Mouse (Mus musculus): Measurements from ENCODE around the gene Postn. TPM values are rescaled to one million over a fixed set of nuclear protein-coding genes. Genes with fewer than 3 reads are reported as not detected.

Postn gene
- polyA plus RNA-seq (2015; fragmentation: Nextera tagmentation; extraction: Ambion mirVana) = 74.4 and 83.6 TPM in 2 replicates

DNA sequence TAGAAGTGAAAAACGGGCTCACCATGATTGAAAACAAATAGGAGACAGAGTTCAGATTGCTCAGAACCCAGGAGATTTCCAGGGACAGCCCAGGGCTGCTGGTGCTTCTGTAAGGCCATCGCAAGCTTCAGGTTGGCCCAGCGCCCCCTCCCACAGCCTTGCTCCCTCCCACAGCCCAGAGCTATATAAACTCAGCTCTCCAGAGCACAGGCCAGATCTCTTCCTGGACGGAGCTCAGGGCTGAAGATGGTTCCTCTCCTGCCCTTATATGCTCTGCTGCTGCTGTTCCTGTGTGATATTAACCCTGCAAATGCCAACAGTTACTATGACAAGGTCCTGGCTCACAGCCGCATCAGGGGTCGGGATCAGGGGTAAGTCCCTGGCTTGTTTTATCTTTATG, at the start of gene Postn:
Gene Postn (plus strand): TSS at position 213 of the 400 bp plus-strand sequence.
- WGBS = 34% methylated on average over 6 of the region's 6 CpGs
- Histone ChIP-seq H3K27me3 (replicated peaks) (no peaks in the 10 kb centered on the region), H3K4me2 (0 out of 2 replicates have a peak within 1 kb of the TSS, but pooled peaks have one; percentile 24), H3K9ac (no peak within 1 kb of the TSS), H3K27ac (peak within 1 kb of the TSS; percentile 35; the same call in 1 of the 2 replicates), H3K4me3 (replicated peaks) (no peak within 1 kb of the TSS; the same call in 1 of the 2 replicates), H3K4me1 (peaks cover 8% of the 10 kb centered on the region; the same call in 1 of the 2 replicates), H3K9me3 (no peaks in the 10 kb centered on the region), H3K36me3 (no peaks in the 10 kb centered on the region)
- no peak for ATAC-seq (ENCODE audit: insufficient read depth, low FRiP score, low read depth)

DNA sequence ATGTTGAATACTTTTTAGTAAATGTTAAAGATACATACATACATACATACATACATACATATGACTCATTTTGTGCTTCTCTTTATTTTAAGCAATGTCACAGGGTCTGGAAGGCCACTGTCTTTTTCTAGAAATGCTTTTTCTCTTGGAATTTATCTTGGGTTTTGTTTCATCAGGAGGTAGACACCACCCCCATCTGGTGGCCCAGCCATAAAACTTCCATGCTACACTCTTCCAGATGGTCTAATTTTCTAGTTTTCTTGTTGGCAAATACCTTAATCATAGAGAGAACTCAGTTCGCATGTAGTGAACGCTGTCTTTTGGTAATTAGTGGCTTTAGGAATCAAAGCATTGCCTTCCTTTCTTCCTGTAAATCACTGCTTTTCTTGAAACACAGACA, 46.9 kb upstream of the Postn start:
- Histone ChIP-seq H3K36me3 (no peaks in the 10 kb centered on the region), H3K27ac (no peak overlapping the region), H3K9ac (no peak overlapping the region), H3K4me1 (no peaks in the 10 kb centered on the region), H3K4me3 (replicated peaks) (no peak overlapping the region), H3K9me3 (no peaks in the 10 kb centered on the region), H3K4me2 (no peak overlapping the region), H3K27me3 (replicated peaks) (no peaks in the 10 kb centered on the region)
- ATAC-seq (ENCODE audit: insufficient read depth, low FRiP score, low read depth) = no peak
- WGBS = 77% methylated on average over 2 of the region's 2 CpGs

DNA sequence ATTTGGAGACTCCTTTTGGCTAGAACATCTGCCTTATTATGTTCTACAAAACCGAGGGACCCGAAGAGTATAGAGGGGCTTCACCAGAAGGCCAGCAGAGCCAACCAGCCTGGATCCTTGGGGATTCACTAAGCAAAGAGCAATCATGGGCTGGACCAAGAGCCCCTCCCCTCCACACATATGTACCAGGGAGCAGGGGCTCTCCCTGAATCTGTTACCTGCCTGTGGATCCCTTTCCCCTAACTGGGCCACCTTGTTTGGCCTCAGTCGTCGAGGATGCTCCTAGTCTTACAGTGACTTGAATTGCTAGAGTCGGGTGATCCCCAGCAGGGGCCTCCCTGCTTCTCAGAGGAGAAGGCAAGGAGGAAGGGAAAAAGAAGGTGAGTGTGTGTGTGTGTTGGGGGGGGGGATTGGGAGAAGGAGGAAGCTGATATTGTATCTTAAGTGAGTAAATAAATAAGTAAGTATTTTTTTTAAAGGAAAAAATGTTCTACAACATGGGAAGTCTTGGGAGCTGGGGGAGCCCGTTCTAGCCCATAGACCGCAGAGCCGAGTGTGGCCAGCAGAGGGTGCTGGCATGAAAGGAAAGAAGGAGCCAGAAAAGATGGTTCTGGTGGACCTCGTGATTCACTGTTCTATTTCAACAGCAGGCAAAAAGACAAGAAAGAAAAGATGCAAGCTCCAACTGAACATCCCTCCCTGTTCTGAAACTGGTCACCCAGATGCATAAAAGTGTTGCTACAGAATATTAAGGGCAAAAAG, 7.8 kb upstream of the Postn start:
- no peaks in the 10 kb centered on the region for H3K9me3 ChIP-seq
- H3K36me3 ChIP-seq = no peaks in the 10 kb centered on the region
- ATAC-seq (ENCODE audit: insufficient read depth, low FRiP score, low read depth) = no peak
- no peak overlapping the region for H3K27ac ChIP-seq
- no peak overlapping the region for H3K4me2 ChIP-seq
- no peaks in the 10 kb centered on the region for H3K4me1 ChIP-seq
- 28% methylated on average over 9 of the region's 9 CpGs for WGBS
- H3K27me3 ChIP-seq (replicated peaks) = no peaks in the 10 kb centered on the region
- H3K4me3 ChIP-seq (replicated peaks) = no peak overlapping the region
- H3K9ac ChIP-seq = no peak overlapping the region

DNA sequence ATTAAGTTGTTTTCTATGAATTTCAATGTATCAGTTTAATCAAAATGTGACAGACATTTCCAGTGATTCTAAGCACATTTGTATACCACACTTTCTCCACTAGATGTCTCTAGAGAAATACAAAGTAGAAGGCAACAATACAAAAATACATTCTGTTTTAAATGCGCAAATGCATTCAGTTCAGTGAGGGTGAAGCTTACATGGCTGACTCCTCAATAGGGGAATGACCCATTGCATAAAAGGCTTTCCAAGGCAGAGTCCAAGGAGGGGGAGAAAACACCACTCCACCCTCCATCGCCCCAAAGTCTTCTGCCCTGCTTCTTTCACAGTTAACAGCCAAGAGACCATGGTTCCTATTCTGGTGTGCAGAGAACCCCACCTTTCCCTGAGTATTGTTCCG, 3.3 kb upstream of the Postn start:
- no peak for ATAC-seq (ENCODE audit: insufficient read depth, low FRiP score, low read depth)
- H3K4me2 ChIP-seq = no peak overlapping the region
- H3K9me3 ChIP-seq = no peaks in the 10 kb centered on the region
- no peak overlapping the region for H3K4me3 ChIP-seq (replicated peaks)
- H3K4me1 ChIP-seq = peaks cover 8% of the 10 kb centered on the region; the same call in 1 of the 2 replicates
- no peak overlapping the region for H3K9ac ChIP-seq
- H3K27ac ChIP-seq = no peak overlapping the region
- H3K36me3 ChIP-seq = no peaks in the 10 kb centered on the region
- no peaks in the 10 kb centered on the region for H3K27me3 ChIP-seq (replicated peaks)
- 59% methylated on average over 3 of the region's 3 CpGs for WGBS

DNA sequence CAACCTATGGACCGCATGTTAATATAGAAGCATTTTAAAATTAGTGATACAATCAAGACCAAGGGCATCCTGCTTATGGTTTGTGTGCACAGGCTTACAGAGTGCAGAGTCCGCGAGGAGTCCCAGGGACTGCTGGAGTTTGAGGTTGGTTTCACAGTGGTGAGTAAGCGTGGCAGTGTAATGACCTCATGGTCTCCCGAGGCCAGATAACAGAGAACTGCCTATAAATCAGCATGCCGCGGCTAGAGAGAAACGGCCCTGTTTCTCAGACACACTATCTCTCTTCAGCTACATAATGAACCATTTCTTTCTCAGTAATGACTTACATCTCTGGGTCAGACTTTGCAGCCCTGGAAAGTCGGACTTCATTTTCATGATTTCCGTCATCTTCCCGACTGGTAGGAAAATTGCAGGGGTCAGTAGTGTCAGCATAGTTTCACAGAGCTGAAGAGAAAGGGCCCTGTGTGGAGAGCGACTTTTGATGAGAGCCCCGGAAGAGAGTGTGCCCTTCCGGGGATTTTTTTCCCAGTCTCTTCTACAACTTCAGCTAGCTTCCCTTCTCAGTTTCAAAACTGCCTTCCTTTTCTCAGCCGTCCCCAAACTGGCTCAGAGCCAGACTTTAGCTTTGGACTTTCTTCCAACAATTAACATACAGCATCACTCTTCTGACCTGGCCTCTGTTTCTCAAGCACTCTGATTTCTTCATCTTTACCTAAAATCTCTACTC, 2.3 kb upstream of the Postn start:
- peak; percentile 83 for ATAC-seq (ENCODE audit: insufficient read depth, low FRiP score, low read depth)
- 33% methylated on average over 15 of the region's 15 CpGs for WGBS
- peak overlapping the region; percentile 4 for H3K4me2 ChIP-seq
- H3K4me1 ChIP-seq = peaks cover 8% of the 10 kb centered on the region; the same call in 1 of the 2 replicates
- H3K4me3 ChIP-seq (replicated peaks) = no peak overlapping the region
- H3K27ac ChIP-seq = no peak overlapping the region
- no peaks in the 10 kb centered on the region for H3K27me3 ChIP-seq (replicated peaks)
- no peaks in the 10 kb centered on the region for H3K36me3 ChIP-seq
- no peak overlapping the region for H3K9ac ChIP-seq
- no peaks in the 10 kb centered on the region for H3K9me3 ChIP-seq

DNA sequence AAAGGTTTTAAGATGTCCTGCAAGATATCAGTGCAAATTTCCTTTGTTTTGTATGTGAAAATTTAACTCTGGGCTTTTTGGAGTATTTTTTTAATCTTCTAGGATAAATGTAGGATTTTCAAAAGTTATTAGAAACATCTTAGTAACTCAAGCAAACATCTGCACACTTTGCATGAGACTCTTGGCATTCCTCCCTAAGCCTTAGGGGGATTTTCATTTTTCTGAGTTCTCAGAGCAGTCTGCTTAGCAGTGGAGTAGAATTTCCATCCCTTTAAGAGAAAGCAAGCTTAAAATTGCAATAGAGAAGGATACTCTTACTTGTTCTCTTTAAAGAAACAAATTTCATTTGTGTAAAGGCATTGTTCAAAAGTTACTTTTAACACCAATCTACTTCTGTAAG, 747 bp downstream of the Postn start:
- no peak overlapping the region for H3K27ac ChIP-seq
- no peak for ATAC-seq (ENCODE audit: insufficient read depth, low FRiP score, low read depth)
- no peaks in the 10 kb centered on the region for H3K36me3 ChIP-seq
- H3K4me2 ChIP-seq = no peak overlapping the region
- H3K27me3 ChIP-seq (replicated peaks) = no peaks in the 10 kb centered on the region
- H3K9ac ChIP-seq = no peak overlapping the region
- H3K9me3 ChIP-seq = no peaks in the 10 kb centered on the region
- no peak overlapping the region for H3K4me3 ChIP-seq (replicated peaks)
- H3K4me1 ChIP-seq = peaks cover 8% of the 10 kb centered on the region; the same call in 1 of the 2 replicates

DNA sequence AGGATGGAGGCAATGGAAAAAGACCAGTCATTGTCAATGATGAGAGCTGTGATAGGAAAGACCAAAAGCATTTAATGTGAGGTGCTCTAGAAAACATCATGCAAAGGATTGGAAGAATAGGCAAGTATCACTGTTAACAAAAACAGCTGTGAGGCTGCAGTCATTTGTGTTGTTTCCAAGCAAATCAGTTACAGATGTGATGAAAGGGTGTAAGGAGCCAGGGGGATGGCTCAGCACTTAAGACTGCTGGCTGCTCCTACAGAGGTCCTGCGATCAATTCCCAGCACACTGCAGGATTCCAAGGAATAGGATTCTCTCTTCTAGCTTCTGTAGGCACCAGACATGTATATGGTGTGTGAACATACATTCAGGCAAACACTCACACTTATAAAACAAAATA, 10.1 kb downstream of the Postn start:
- 82% methylated on average over 1 of the region's 1 CpGs for WGBS
- no peak overlapping the region for H3K4me3 ChIP-seq (replicated peaks)
- no peak overlapping the region for H3K9ac ChIP-seq
- no peak overlapping the region for H3K4me2 ChIP-seq
- no peaks in the 10 kb centered on the region for H3K36me3 ChIP-seq
- H3K4me1 ChIP-seq = no peaks in the 10 kb centered on the region
- no peak for ATAC-seq (ENCODE audit: insufficient read depth, low FRiP score, low read depth)
- H3K9me3 ChIP-seq = no peaks in the 10 kb centered on the region
- H3K27me3 ChIP-seq (replicated peaks) = no peaks in the 10 kb centered on the region
- no peak overlapping the region for H3K27ac ChIP-seq

DNA sequence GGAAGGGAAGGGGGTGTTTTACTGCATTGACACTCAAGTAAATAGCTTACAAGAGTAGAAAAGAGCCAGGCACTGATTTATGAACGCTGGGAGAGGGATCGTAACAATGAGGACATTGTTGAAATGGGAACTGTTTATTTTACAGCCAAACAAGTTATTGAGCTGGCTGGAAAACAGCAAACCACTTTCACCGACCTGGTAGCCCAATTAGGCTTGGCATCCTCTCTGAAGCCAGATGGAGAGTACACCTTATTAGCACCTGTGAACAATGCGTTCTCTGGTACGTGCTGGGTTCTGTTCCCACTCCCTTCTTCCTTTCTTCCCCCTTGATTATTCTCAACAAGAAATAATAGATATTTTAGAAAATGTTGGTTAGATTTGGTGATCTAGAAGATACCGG, 11.7 kb downstream of the Postn start:
- no peak overlapping the region for H3K9ac ChIP-seq
- no peak overlapping the region for H3K27ac ChIP-seq
- H3K4me1 ChIP-seq = no peaks in the 10 kb centered on the region
- WGBS = 54% methylated on average over 6 of the region's 6 CpGs
- H3K27me3 ChIP-seq (replicated peaks) = no peaks in the 10 kb centered on the region
- no peak for ATAC-seq (ENCODE audit: insufficient read depth, low FRiP score, low read depth)
- H3K4me3 ChIP-seq (replicated peaks) = no peak overlapping the region
- H3K4me2 ChIP-seq = no peak overlapping the region
- no peaks in the 10 kb centered on the region for H3K9me3 ChIP-seq
- no peaks in the 10 kb centered on the region for H3K36me3 ChIP-seq

DNA sequence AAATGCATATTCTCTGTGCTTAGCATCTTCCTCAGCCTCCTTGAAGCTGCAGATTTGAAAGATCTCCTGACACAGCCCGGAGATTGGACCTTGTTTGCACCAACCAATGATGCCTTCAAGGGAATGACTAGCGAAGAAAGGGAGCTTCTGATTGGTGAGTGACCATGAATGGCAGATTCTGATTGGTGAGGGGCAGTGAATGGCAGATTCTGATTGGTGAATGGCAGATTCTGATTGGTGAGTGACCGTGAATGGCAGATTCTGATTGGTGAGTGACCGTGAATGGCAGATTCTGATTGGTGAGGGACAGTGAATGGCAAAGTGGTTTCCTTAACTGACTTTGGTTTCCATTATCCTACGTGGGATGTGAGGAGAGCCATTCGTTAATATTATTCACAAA, 15.1 kb downstream of the Postn start:
- 89% methylated on average over 6 of the region's 6 CpGs for WGBS
- no peak overlapping the region for H3K4me3 ChIP-seq (replicated peaks)
- no peaks in the 10 kb centered on the region for H3K27me3 ChIP-seq (replicated peaks)
- no peaks in the 10 kb centered on the region for H3K36me3 ChIP-seq
- no peaks in the 10 kb centered on the region for H3K9me3 ChIP-seq
- H3K27ac ChIP-seq = no peak overlapping the region
- no peak for ATAC-seq (ENCODE audit: insufficient read depth, low FRiP score, low read depth)
- no peaks in the 10 kb centered on the region for H3K4me1 ChIP-seq
- H3K4me2 ChIP-seq = no peak overlapping the region
- no peak overlapping the region for H3K9ac ChIP-seq

DNA sequence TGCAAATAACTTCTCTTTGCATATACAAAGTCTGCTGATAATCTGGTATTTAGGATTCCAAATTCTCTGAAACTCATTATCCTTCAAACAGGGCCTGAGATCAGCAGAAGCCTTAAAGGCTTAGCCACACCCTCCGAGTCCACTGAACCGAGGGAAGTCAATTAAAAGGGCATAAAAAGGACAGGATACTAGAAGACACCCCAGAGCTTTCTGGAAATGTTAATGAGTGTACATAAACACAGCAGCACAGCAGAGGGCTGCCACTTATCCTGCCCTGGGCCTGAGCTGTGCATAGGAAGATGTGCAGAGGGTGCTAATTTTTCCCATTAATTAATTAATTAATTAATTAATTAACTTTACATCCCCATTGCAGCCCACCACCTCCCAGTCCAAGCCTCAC, 16.7 kb downstream of the Postn start:
- no peak for ATAC-seq (ENCODE audit: insufficient read depth, low FRiP score, low read depth)
- WGBS = 51% methylated on average over 2 of the region's 2 CpGs
- Histone ChIP-seq H3K4me1 (no peaks in the 10 kb centered on the region), H3K27me3 (replicated peaks) (no peaks in the 10 kb centered on the region), H3K27ac (no peak overlapping the region), H3K36me3 (no peaks in the 10 kb centered on the region), H3K9ac (no peak overlapping the region), H3K4me2 (no peak overlapping the region), H3K4me3 (replicated peaks) (no peak overlapping the region), H3K9me3 (no peaks in the 10 kb centered on the region)

DNA sequence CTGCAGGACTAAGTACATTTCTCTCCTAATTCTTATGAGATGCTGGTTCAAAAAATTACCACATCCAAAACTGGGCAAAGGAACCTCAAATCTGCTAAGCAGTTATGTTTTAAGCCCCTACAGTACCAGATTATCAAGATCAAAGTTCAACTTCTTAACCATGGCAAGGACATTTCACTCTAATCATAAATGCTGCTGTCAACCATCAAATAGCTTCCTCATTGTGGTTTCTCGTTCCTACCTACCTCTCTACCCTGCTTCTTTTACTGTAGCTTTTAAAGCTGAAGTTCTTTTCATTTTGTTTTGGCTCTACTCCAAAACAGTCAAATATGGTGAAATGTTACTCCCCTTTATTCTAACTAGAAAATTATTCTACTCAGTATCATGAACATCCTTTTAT, 17.2 kb downstream of the Postn start:
- 49% methylated on average over 1 of the region's 1 CpGs for WGBS

DNA sequence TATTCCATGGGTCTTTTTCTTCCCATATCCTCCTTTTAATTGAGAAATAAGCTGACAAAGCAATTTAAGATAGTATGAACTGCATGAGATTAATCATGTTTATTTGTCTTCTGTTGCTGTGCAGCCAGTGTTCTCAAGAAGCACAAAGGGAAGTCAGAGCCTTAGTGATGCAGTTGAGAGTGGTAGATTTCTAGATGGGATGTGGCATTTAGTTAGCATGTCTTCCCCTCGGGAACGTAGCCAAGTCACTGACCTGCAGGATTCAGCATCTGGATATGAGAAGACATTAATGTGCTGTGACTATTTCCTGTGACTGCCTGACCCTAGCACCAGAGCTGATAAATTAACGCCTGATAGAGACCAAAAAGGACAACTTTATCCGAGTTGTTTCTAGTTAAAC, 19.1 kb downstream of the Postn start:
- H3K27ac ChIP-seq = no peak overlapping the region
- H3K4me3 ChIP-seq (replicated peaks) = no peak overlapping the region
- no peaks in the 10 kb centered on the region for H3K27me3 ChIP-seq (replicated peaks)
- no peak overlapping the region for H3K4me2 ChIP-seq
- no peaks in the 10 kb centered on the region for H3K9me3 ChIP-seq
- 55% methylated on average over 4 of the region's 4 CpGs for WGBS
- no peak overlapping the region for H3K9ac ChIP-seq
- no peaks in the 10 kb centered on the region for H3K4me1 ChIP-seq
- no peak for ATAC-seq (ENCODE audit: insufficient read depth, low FRiP score, low read depth)
- no peaks in the 10 kb centered on the region for H3K36me3 ChIP-seq

More for the DNA sequence above, 17.2 kb downstream of the Postn start:
- no peak for ATAC-seq (ENCODE audit: insufficient read depth, low FRiP score, low read depth)
- no peak overlapping the region for H3K9ac ChIP-seq
- no peaks in the 10 kb centered on the region for H3K4me1 ChIP-seq
- no peak overlapping the region for H3K27ac ChIP-seq
- no peak overlapping the region for H3K4me2 ChIP-seq
- no peaks in the 10 kb centered on the region for H3K27me3 ChIP-seq (replicated peaks)
- no peaks in the 10 kb centered on the region for H3K36me3 ChIP-seq
- no peaks in the 10 kb centered on the region for H3K9me3 ChIP-seq
- H3K4me3 ChIP-seq (replicated peaks) = no peak overlapping the region

Data from stomach, embryonic 15.5 days (tissue).